Mouse (Mus musculus): ENCODE data around the gene Agpat4.

GRCm38 (mm10) chr17:12118131-12118530 lies 373 bp upstream of the Agpat4 start:
- TF ChIP-seq CTCF (IDR thresholded peaks at IDR 0.05) (no peak), EP300 (IDR thresholded peaks at IDR 0.05) (no peak)

Data from lung, postnatal 0 days (tissue).